Mouse (Mus musculus) liver, adult (tissue): ENCODE results near the gene Lrrtm4.

Experiments used
- GATA4 ChIP-seq: IDR thresholded peaks from 2 replicates; pipeline ENCODE4 v1.6.1; 2014; ENCODE audit warnings: mild to moderate bottlenecking, low read length; ENCODE audit not compliant: insufficient replicate concordance

Lrrtm4 gene

DNA sequence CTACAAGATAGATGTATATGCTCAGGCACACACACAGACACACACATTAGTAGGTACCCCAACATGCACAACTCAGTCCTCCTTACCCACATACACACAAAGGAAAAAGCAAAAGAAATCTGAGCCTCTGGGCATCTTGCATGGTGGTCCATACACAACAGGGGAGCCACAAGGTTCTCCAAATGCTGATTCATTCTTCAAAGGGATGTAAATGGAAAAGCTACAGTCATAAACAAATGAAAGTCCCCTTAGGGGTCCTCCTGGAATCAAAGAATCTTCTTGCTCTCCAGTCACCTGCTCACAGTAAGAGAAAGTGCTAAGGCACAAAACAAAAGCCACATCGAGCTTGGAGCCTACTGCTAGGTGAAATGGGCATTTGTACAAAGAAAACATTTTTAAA is 526.3 kb downstream of the Lrrtm4 start:
- TF ChIP-seq GATA4 = no peak

DNA sequence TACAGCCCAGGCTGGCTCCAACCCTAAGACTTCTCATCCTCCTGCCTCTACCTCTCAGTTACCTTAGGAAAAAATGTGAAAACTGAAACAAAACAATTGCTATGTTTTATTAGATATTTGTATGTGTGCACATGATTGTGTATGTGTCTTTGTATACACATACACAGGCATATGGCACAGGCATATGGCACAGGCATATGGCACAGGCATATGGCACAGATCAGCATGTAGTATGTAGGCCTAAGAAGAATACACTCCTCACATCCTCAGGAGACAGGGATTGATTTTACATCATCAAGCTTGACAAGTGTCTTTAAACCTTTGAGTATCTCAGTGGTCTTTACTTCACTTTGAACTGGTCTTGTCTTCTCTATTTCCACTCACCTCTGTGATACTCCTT is 531.2 kb downstream of the Lrrtm4 start:
- TF ChIP-seq GATA4 = no peak

DNA sequence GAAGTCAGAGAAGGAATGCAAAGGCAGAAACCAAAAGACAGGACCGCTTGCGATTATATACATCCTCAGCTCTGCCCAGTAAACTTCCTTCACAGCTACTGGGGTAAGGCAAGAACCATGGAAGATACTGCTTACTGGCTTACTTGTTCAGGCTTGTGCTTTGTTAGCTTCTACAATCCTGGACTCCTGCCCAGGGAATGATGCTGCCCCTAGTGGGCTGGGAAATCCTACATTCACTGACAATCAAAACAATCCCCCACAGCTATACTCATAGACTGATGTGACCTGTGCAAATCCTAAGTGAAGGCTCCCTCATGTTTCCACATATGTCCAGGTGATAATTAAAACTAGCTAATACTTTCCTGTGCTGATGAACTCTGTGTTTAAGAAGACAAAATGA is 534.7 kb downstream of the Lrrtm4 start:
- TF ChIP-seq GATA4 = no peak

DNA sequence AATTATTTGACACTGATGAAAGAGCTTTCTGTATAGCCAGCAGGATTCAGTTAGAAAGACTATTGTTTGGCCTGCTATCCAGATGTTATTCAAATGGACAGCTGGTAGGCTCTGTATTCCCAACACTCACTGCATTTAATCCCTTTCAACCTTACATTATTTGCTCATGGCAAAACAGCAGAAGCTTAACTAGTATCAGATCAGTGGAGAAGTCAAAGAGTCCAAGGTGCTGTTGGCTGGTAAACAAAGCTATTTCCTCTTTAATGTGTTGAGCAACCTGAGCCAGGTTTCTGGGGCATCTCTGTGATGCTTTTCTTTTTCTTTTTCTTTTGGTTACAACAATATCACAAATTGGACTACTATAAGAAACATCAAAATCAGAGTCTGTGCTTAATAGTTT is 536.3 kb downstream of the Lrrtm4 start:
- no peak for TF ChIP-seq GATA4

DNA sequence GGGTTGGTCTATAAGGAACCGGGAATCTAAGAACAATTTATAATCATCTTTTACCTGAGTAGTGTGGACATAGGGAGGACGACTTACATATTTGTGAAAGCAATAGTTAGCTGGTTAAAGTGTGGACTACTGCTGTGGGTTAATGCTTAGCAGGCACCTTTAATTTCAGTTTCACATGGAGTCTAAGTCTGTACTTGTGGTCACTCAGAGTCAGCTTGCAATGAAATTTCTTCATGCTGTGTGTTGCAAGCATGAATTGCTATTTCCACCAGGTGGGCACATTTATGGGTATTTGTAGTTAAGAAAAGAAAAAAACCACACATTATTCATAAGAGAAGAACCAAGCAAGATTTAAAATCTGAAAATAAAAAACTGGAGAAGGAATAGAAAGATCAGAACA is 558.5 kb downstream of the Lrrtm4 start:
- no peak for TF ChIP-seq GATA4

DNA sequence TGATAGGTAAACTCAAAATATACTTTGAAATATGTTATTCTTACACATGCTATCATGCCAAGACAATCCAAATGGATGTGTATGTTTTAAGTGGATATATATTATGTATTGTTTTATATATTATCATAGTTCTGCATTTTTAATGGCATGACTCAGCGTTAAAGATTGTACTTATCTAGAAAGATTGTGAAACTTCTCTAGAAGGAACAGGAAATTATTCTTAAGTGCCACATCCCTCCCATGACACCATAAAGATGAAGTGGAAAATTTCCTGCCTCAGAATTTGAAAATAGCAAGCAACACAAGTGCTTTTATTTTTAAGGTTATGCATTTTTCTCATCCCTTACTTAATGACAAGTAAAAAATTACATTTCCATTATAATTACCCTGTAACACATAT is 563.5 kb downstream of the Lrrtm4 start:
- TF ChIP-seq GATA4 = no peak

DNA sequence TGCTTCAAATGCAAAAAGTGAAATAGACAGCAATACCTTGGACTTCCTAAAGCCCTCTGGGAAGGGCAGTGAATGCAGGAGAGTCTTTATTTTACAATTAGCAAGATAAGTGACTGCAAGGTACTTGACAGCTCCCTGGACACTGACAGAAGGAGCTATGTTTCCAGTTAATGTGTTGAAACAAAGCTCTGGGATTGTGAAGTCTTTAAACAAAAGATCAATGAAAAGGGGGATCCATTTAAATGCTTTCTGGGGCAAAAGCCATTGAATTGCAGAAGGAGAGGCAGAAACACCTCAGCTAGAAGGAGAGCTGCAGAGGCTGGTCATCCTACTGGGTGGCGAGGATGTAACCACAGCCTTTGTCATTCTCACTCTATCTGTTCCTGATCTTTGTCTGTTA is 571.1 kb downstream of the Lrrtm4 start:
- TF ChIP-seq GATA4 = no peak

DNA sequence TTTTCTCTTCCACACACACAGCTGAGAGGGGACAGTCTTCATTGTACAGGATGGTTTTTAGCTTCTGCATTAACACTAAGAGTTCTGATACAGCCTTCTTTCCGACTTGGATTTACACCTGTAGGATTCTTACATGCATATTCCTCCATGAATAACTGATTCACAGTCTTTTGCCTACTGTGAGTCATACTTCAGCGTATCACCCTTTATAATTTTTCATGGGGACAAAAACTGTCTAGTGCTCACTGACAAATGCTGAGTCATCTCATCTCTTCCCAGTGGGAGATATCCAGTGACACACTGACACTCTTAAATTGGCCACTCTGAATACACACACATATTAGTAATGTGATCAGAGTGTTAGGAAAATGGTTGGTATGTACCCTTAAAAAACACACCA is 600.8 kb downstream of the Lrrtm4 start:
- no peak for TF ChIP-seq GATA4

DNA sequence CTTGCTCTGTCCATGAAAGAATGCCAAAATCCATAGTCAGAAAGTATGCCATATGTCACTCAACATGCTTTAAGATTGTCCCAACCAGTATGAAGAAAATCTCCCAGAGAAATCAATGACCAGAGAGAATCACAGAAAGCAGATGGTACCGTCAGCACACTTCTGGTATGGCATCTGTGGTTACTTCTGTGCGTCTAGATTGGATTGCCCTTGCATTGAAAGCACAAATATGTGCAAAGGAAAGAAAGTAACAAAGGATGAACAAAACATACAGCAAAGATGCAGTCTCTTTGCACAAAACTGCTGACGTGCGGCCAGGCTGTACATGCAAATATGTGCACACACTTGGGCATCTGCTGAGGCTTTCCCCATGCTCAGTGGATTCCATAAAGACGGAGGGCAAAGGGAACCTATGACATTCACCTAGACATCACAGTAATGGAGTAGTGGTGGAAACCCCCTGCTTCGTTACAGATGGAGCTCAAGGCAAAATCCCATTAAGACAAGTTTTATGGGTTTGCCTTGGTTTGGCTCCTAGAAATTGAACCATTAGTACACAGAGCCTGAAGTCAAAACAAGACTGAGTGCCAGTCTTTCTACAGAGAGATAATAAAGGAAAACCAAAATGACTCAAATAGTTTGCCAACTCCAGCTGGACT is 604.1 kb downstream of the Lrrtm4 start:
- TF ChIP-seq GATA4 = no peak

DNA sequence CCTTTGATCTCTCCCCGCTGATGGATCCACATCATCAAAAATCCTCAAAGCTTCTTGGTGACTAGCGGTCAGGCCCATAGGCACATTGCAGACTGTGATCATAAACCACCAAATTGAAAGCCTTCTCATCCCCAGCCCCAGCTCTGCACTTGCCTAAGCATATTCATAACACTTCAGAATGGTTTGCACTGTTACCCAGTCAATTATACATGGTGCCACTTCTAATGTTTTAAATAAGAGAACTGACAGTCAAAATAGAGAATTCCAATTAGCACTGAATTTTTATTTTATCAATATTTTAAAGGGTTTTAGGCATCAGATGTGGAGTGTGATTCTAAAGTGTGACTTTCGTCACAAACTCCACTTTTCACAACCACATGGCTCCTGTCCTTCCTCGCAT is 606.8 kb downstream of the Lrrtm4 start:
- TF ChIP-seq GATA4 = no peak

DNA sequence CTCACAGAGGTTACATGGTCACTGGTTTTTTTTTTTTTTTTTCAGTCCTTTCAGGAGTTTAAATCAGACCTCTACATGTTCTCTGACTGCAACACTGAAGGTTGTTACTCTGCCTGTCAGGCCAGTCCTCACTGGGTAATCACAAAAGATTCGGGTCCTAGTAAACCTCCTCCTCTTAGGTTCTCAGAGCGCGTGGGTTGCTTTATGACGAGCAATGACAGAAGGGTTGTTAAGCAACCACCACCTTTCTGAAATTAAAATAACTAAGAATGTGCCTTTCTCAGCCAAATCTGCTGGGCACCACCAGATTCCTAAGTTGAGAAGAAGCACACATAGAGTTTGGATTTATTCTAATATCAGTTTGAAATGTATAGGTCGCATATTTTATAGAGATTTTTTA is 644.1 kb downstream of the Lrrtm4 start:
- no peak for TF ChIP-seq GATA4

DNA sequence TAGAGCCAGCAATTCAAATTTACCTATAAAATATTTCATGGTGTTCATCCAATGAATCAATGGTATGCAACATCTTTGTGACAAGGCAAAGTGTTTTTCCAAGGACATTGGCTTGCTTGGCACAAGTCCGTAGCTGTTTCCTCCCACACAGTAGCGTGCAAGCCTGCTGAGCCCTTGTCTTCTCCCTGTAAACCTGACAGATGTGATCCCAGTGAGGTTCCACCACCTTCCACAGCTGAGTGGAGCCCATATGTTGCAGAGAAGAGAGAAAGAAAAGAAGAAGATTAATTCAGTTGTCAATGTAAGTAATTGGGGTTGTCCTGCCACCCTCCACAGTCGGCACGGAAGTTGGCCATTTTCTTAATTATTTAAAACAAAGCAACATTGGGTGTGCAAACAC is 645.4 kb downstream of the Lrrtm4 start:
- no peak for TF ChIP-seq GATA4

DNA sequence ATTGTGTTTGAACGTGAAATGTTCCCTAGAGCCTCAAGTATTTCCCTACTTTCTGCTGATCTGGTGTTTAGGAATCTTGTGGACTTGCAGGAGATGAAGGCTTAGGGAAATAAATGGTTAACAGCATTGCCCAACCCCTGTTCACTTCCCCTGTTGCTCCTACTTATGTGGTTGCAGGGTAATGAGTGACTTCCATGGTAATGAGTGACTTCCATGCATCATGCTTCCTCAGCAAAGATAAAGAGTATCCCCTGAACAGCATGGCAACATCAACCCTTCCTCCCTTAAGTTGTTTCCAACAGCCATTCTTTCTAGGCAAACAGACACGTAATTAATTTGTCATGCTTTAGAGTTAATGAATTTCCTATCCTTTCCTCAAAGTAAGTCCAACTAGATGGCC is 685.5 kb downstream of the Lrrtm4 start:
- no peak for TF ChIP-seq GATA4

DNA sequence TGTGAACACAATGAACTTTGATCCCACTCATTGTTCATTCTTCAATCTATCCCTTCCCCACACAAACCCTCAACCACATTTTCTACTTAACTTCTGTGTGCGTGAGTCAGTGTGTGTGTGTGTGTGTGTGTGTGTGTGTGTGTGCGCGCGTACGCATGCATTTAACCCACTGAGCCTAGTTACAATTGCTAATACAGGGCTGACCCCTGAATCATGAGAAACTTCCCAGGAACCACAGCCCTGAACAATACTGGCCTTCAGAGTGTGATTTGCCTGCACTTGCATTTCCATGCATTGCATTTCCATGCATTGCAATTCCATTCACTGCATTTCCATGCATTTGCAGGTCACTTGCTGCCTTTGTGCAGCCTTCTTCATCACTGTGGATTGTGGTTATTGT is 701.8 kb downstream of the Lrrtm4 start:
- no peak for TF ChIP-seq GATA4

DNA sequence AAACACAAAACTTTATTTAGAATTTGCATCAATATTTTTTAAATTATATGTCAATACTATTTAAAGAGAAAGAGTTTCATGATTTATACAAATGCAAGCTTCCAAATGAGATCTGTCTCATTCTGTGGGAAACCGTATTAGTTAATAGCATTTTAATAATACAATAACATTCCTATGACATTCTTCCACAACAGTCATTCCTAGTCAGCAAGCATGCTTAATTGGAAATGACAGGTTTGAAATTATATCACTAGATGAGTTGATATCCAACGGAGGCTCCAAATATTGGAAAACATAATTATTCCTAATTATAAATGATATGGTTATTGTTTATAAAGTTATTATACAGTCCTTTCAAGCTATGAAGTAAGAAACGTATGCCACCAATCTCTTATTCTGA is 714.7 kb downstream of the Lrrtm4 start:
- no peak for TF ChIP-seq GATA4

DNA sequence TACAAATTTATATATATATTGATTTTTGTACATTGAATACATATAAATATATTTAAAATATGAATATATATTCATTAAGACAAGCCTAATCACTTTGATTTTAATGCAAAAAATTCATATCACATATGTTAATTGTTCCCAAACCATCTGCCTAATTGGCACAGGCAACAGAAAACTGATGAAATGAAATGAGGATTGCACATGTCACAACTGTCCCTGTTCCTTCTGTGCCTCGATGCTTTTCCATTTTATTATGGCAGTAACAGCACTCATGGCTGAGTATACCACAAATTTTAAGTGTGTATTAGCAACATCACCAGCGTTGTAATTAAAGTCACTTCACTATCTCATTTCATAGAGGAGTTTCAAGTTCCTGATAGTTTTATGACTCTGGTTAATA is 732.1 kb downstream of the Lrrtm4 start:
- no peak for TF ChIP-seq GATA4

DNA sequence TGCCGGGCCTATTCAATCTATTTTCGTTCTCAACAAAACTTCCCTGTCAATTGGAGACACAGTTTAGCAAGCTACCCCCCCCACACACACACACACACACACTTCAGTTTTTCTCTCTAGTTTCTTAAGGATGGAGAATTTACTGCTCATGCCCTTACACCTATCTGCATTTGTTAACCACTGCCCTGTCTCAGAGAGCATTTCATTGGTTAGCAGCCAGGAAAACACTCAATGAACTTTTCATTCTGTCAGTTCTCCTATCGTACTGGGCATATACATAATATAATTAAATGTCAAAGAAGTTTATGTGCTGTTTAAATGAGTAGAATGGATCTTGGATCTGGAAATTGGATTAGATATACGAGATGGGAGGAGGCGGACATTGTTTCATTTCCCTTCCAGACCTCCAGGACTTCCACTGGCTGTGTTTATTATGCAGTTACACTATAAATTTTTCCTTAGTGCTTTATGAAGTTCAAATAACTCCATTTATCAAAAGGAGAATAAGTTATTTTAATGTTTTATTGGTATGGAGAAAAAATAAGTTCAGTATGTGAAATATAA is 742.0 kb downstream of the Lrrtm4 start:
- no peak for TF ChIP-seq GATA4
